Mouse (Mus musculus): ENCODE data around the gene Map10. TPM values are rescaled to one million over a fixed set of nuclear protein-coding genes. Genes with fewer than 3 reads are reported as not detected.

The Map10 gene
- total and polyA plus RNA-seq, 3 experiments = 1.3 to 6.7 (median 2.3) TPM

GRCm38 (mm10) chr8:125705816-125706215 is 36.2 kb downstream of the Map10 start:
- no peak overlapping the region for H3K4me2 ChIP-seq (ENCODE audit: insufficient read depth, low read depth, poor library complexity, severe bottlenecking)
- no peak overlapping the region for H3K27ac ChIP-seq (ENCODE audit: insufficient read depth, low read depth)
- no peaks in the 10 kb centered on the region for H3K36me3 ChIP-seq (replicated peaks in 1 of 2; ENCODE audit: control insufficient read depth in 1 of 2, insufficient read depth in 1 of 2, low read length in 1 of 2)
- no peak overlapping the region for H3K4me3 ChIP-seq (replicated peaks in 1 of 3; ENCODE audit: low read depth in 2 of 3, low read length in 2 of 3, poor library complexity in 1 of 3)
- no peaks in the 10 kb centered on the region for H3K79me2 ChIP-seq (replicated peaks; ENCODE audit: control insufficient read depth, extremely low read depth, insufficient read depth, poor library complexity, severe bottlenecking)
- TF ChIP-seq NRF1 (IDR thresholded peaks at IDR 0.05; ENCODE audit: low read depth, low read length) (no peak), POLR2A (IDR thresholded peaks at IDR 0.05; ENCODE audit: low read depth, low read length) (no peak), CHD1 (IDR thresholded peaks at IDR 0.05; ENCODE audit: low read depth, low read length) (no peak), GABPA (IDR thresholded peaks at IDR 0.05; ENCODE audit: insufficient replicate concordance, low read depth, low read length) (no peak)
- H3K4me1 ChIP-seq (ENCODE audit: control insufficient read depth in 1 of 2, insufficient read depth in 2 of 2) = 0 out of 4 replicates have a peak, but pooled peaks cover 2% of the 10 kb centered on the region in 2 experiments
- dilution Hi-C loops (cut with MboI; ENCODE audit: extremely low pct_ligation_motif_present, extremely low pct_unique_long_range_greater_than_20kb, low sequenced_read_pairs) = no loop called here
- peaks cover 3% of the 10 kb centered on the region for H3K9me3 ChIP-seq (replicated peaks; ENCODE audit: low read length)
- no peak for DNase-seq (ENCODE audit: extremely low read depth)
- in situ Hi-C loops (cut with MboI; ENCODE audit: low pct_ligation_motif_present, low pct_unique_long_range_greater_than_20kb, low sequenced_read_pairs) = no loop called here
- no peaks in the 10 kb centered on the region for H3K27me3 ChIP-seq (replicated peaks)
- H3K9ac ChIP-seq (ENCODE audit: insufficient read depth, low read depth) = no peak overlapping the region

GRCm38 (mm10) chr8:125709171-125709570 is 39.6 kb downstream of the Map10 start:
- dilution Hi-C loops (cut with MboI; ENCODE audit: extremely low pct_ligation_motif_present, extremely low pct_unique_long_range_greater_than_20kb, low sequenced_read_pairs) = no loop called here
- Histone ChIP-seq H3K27ac (ENCODE audit: insufficient read depth, low read depth) (no peak overlapping the region), H3K9ac (ENCODE audit: insufficient read depth, low read depth) (no peak overlapping the region), H3K79me2 (replicated peaks; ENCODE audit: control insufficient read depth, extremely low read depth, insufficient read depth, poor library complexity, severe bottlenecking) (no peaks in the 10 kb centered on the region), H3K4me1 (ENCODE audit: control insufficient read depth in 1 of 2, insufficient read depth in 2 of 2) (0 out of 4 replicates have a peak, but pooled peaks cover 0 to 2% of the 10 kb centered on the region in 2 experiments), H3K4me2 (ENCODE audit: insufficient read depth, low read depth, poor library complexity, severe bottlenecking) (no peak overlapping the region), H3K36me3 (replicated peaks in 1 of 2; ENCODE audit: control insufficient read depth in 1 of 2, insufficient read depth in 1 of 2, low read length in 1 of 2) (no peaks in the 10 kb centered on the region), H3K4me3 (replicated peaks in 1 of 3; ENCODE audit: low read depth in 2 of 3, low read length in 2 of 3, poor library complexity in 1 of 3) (no peak overlapping the region), H3K27me3 (replicated peaks) (peaks cover under 1% of the 10 kb centered on the region), H3K9me3 (replicated peaks; ENCODE audit: low read length) (peaks cover 8% of the 10 kb centered on the region)
- TF ChIP-seq MAFK (IDR thresholded peaks at IDR 0.05; ENCODE audit: insufficient replicate concordance, low read length) (no peak), KAT2A (IDR thresholded peaks at IDR 0.05; ENCODE audit: insufficient replicate concordance, low read length) (no peak), USF1 (IDR thresholded peaks at IDR 0.05; ENCODE audit: low read depth, low read length) (no peak), ZMIZ1 (IDR thresholded peaks at IDR 0.05; ENCODE audit: low read depth, low read length) (no peak), UBTF (IDR thresholded peaks at IDR 0.05; ENCODE audit: low read depth, low read length) (no peak), TBP (conservative IDR thresholded peaks at IDR 0.05; ENCODE audit: low read depth, low read length) (no peak), CTCF (conservative IDR thresholded peaks at IDR 0.05 in 1 of 2, IDR thresholded peaks at IDR 0.05 in 1 of 2; ENCODE audit: low read depth in 2 of 2, low read length in 2 of 2) (no peak), POLR2AphosphoS2 (IDR thresholded peaks at IDR 0.05; ENCODE audit: low read depth, low read length) (no peak), MXI1 (IDR thresholded peaks at IDR 0.05; ENCODE audit: low read depth, low read length) (no peak), NRF1 (IDR thresholded peaks at IDR 0.05; ENCODE audit: low read depth, low read length) (no peak), SIN3A (IDR thresholded peaks at IDR 0.05; ENCODE audit: low read length) (no peak), IRF4 (IDR thresholded peaks at IDR 0.05; ENCODE audit: low read depth, low read length) (no peak), CHD1 (IDR thresholded peaks at IDR 0.05; ENCODE audit: low read depth, low read length) (no peak), ZC3H11A (IDR thresholded peaks at IDR 0.05; ENCODE audit: low read depth, low read length) (no peak), GABPA (IDR thresholded peaks at IDR 0.05; ENCODE audit: insufficient replicate concordance, low read depth, low read length) (no peak), MAX (IDR thresholded peaks at IDR 0.05; ENCODE audit: low read length) (no peak), MEF2A (IDR thresholded peaks at IDR 0.05; ENCODE audit: borderline replicate concordance, low read depth, low read length) (no peak), JUND (conservative IDR thresholded peaks at IDR 0.05; ENCODE audit: low read depth, low read length) (no peak), ZKSCAN1 (IDR thresholded peaks at IDR 0.05; ENCODE audit: borderline replicate concordance, low read depth, low read length) (no peak)
- no peak for DNase-seq (ENCODE audit: extremely low read depth)
- in situ Hi-C loops (cut with MboI; ENCODE audit: low pct_ligation_motif_present, low pct_unique_long_range_greater_than_20kb, low sequenced_read_pairs) = no loop called here

All from CH12.LX (cell line).